Mouse (Mus musculus) embryo, embryonic 10 days (tissue): ENCODE results near the gene Efnb1.
"Not testable (repeated sequence)": the region's sequence is repeated elsewhere in the genome, so short reads cannot be mapped to it uniquely, and the experiment has no call there.

Source experiments
- DNase-seq: peaks from one replicate; pipeline ENCODE4 v3.0.0-alpha.2; 2015; ENCODE audit warnings: low spot score

The Efnb1 gene

GRCm38 (mm10) chrX:99135523-99136258 is at the start of gene Efnb1:
Gene Efnb1, plus strand, starts transcription at chrX:99136130.
- DNase-seq, result peak; percentile 91

- DNase-seq, result no peak
Observed at GRCm38 (mm10) chrX:99092704-99093103, 43.2 kb upstream of the Efnb1 start.

GRCm38 (mm10) chrX:99111088-99111724 is 24.7 kb upstream of the Efnb1 start:
- DNase-seq, result not testable (repeated sequence)

GRCm38 (mm10) chrX:99119510-99119909 is 16.4 kb upstream of the Efnb1 start:
- no peak for DNase-seq

- peak; percentile 66 for DNase-seq
Observed at GRCm38 (mm10) chrX:99130059-99130458, 5.9 kb upstream of the Efnb1 start.

GRCm38 (mm10) chrX:99132573-99132972 is 3.4 kb upstream of the Efnb1 start:
- DNase-seq, result no peak

- peak; percentile 86 for DNase-seq
Observed at GRCm38 (mm10) chrX:99134891-99135290, 1.0 kb upstream of the Efnb1 start.

- peak; percentile 48 for DNase-seq
Observed at GRCm38 (mm10) chrX:99136431-99136966, 569 bp downstream of the Efnb1 start.

- no peak for DNase-seq
Observed at GRCm38 (mm10) chrX:99137143-99137870, 1.4 kb downstream of the Efnb1 start.

- DNase-seq, result no peak
Observed at GRCm38 (mm10) chrX:99137928-99138740, 2.2 kb downstream of the Efnb1 start.

GRCm38 (mm10) chrX:99141079-99141478 is 5.1 kb downstream of the Efnb1 start:
- DNase-seq, result no peak

- peak; percentile 26 for DNase-seq
Observed at GRCm38 (mm10) chrX:99141900-99142299, 6.0 kb downstream of the Efnb1 start.

- DNase-seq, result no peak
Observed at GRCm38 (mm10) chrX:99145561-99145960, 9.6 kb downstream of the Efnb1 start.

GRCm38 (mm10) chrX:99148061-99148905 is 12.4 kb downstream of the Efnb1 start:
- no peak for DNase-seq

GRCm38 (mm10) chrX:99149047-99149446 is 13.1 kb downstream of the Efnb1 start:
- no peak for DNase-seq

- no peak for DNase-seq
Observed at GRCm38 (mm10) chrX:99149900-99150299, 14.0 kb downstream of the Efnb1 start.

GRCm38 (mm10) chrX:99150712-99151111 is 14.8 kb downstream of the Efnb1 start:
- no peak for DNase-seq

GRCm38 (mm10) chrX:99151434-99151833 is 15.5 kb downstream of the Efnb1 start:
- no peak for DNase-seq

GRCm38 (mm10) chrX:99152141-99152540 is 16.2 kb downstream of the Efnb1 start:
- peak; percentile 10 for DNase-seq

GRCm38 (mm10) chrX:99152566-99153265 is 16.8 kb downstream of the Efnb1 start:
- DNase-seq, result peak; percentile 57
